Mouse (Mus musculus): ENCODE results near the gene Rpl38.

- TF ChIP-seq EP300 (IDR thresholded peaks at IDR 0.05) = no peak
- no peak for TF ChIP-seq CTCF (IDR thresholded peaks at IDR 0.05)
These were observed 1.4 kb downstream of the Rpl38 start for GRCm38 (mm10) chr11:114669651-114670168.
